Mouse (Mus musculus): ENCODE measurements around the gene Usp48. TPM values are rescaled to one million over a fixed set of nuclear protein-coding genes. Genes with fewer than 3 reads are reported as not detected.
A peak's percentile ranks its signal among the peaks of the same experiment; 100 is the strongest.

Usp48 gene
- polyA plus RNA-seq, 1 experiment from 2014 or later: 27.1 TPM

DNA sequence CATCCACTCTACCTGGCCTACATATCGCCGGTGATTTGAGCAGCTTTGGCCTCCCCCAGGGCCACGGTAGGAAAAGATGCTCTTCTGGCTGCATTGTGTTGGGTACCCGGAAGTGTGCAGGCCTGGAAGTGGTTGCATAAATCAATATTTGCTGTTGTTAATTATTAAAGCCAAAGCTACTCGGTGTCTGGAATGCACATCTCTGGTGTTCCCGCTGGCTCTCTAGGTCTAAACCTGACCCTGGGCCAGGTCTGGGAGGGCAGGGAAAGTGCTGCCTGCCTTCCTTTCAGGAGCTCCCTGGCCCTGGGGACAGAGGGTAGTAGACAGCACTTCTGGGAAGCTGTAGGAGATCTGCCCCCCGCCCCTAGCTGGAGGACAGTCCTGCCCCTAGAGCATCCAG is 113.0 kb downstream of the Usp48 start:
- no peak overlapping the region for H3K9ac ChIP-seq
- no peak overlapping the region for H3K4me3 ChIP-seq (replicated peaks)

GRCm38 (mm10) chr4:137707216-137707990 is 113.8 kb downstream of the Usp48 start:
- peaks cover 55% of the 10 kb centered on the region for H3K27me3 ChIP-seq
- peaks cover 24% of the 10 kb centered on the region for H3K4me1 ChIP-seq (replicated peaks)
- peak overlapping the region; percentile 55 for H3K4me3 ChIP-seq (replicated peaks)
- H3K9ac ChIP-seq: peak overlapping the region; percentile 54; the same call in 1 of the 2 replicates
- H3K36me3 ChIP-seq (replicated peaks): no peaks in the 10 kb centered on the region
- ATAC-seq (ENCODE audit: insufficient read depth): peak; percentile 73
- H3K9me3 ChIP-seq (replicated peaks): no peaks in the 10 kb centered on the region
- H3K4me2 ChIP-seq: peak overlapping the region; percentile 77
- WGBS (ENCODE audit: insufficient replicate concordance): 4% methylated on average over 49 of the region's 52 CpGs
- peak overlapping the region; percentile 78 for H3K27ac ChIP-seq (replicated peaks)

More for the DNA sequence above, 113.0 kb downstream of the Usp48 start:
- Histone ChIP-seq H3K27me3 (peaks cover 55% of the 10 kb centered on the region), H3K9me3 (replicated peaks) (no peaks in the 10 kb centered on the region), H3K4me1 (replicated peaks) (peaks cover 24% of the 10 kb centered on the region), H3K36me3 (replicated peaks) (no peaks in the 10 kb centered on the region), H3K27ac (replicated peaks) (peak overlapping the region; percentile 78), H3K4me2 (peak overlapping the region; percentile 77)
- 61% methylated on average over 7 of the region's 7 CpGs for WGBS (ENCODE audit: insufficient replicate concordance)
- ATAC-seq (ENCODE audit: insufficient read depth): peak; percentile 42

Other genes with a start within 250 kb of the Usp48 start
- 247 and 249 TPM in 2 replicates for gene Cdc42, start 236.0 kb upstream of the Usp48 start, polyA plus RNA-seq (2015; fragmentation: Nextera tagmentation; extraction: Ambion mirVana)
- not detected in 2 replicates for gene Cela3a, start 184.0 kb upstream of the Usp48 start, polyA plus RNA-seq (2015; fragmentation: Nextera tagmentation; extraction: Ambion mirVana)
- 0.18 and 1.0 TPM in 2 replicates for gene Cela3b, start 163.2 kb upstream of the Usp48 start, polyA plus RNA-seq (2015; fragmentation: Nextera tagmentation; extraction: Ambion mirVana)
- not detected in 2 replicates for gene 1700013G24Rik, start 140.5 kb upstream of the Usp48 start, polyA plus RNA-seq (2015; fragmentation: Nextera tagmentation; extraction: Ambion mirVana)
- 3.9 and 5.1 TPM in 2 replicates for gene Hspg2, start 125.0 kb upstream of the Usp48 start, polyA plus RNA-seq (2015; fragmentation: Nextera tagmentation; extraction: Ambion mirVana)
- not detected in 2 replicates for gene Ldlrad2, start 19.2 kb upstream of the Usp48 start, polyA plus RNA-seq (2015; fragmentation: Nextera tagmentation; extraction: Ambion mirVana)
- gene Rap1gap, start 71.0 kb downstream of the Usp48 start, polyA plus RNA-seq (2015; fragmentation: Nextera tagmentation; extraction: Ambion mirVana): 2.0 and 3.8 TPM in 2 replicates
- gene Alpl, start 202.6 kb downstream of the Usp48 start, polyA plus RNA-seq (2015; fragmentation: Nextera tagmentation; extraction: Ambion mirVana): 9.7 and 12.0 TPM in 2 replicates

All from liver, embryonic 15.5 days (tissue).